Mouse (Mus musculus): Measurements from ENCODE around the gene Slc35a3. TPM values are rescaled to one million over a fixed set of nuclear protein-coding genes. Genes with fewer than 3 reads are reported as not detected.
A peak's percentile ranks its signal among the peaks of the same experiment; 100 is the strongest.

The Slc35a3 gene
- polyA plus RNA-seq, 1 experiment from 2014 or later: 10.0 TPM

DNA sequence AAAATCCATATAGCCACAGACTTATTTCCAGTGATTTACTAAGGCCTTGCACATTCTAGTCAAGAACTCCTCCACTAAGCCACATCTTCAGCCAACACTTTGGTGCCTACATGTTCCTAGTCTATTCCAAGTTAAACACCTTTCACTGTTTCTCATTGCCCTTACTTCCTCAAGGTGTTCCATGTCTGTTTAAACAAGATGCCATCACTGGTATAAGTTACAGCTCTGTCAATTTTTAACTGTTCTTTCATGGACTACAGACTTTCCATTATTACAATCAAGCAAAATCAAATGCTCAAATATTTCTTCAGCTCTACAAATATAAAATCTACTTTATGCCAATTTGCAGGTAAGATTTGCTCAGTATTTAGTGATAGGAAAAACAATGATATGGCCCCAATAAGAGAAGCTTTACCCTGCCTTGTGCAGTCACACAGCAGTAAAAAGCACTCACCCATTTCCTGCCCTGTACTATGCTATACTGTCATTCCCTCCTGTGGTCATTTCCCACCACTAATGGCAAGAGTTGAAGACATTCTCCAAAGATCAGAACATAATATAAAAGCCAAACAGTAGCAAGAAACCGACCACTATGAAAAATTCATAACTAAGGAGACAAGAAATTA, 9.9 kb downstream of the Slc35a3 start:
- Histone ChIP-seq H3K9ac (replicated peaks; ENCODE audit: low read depth) (no peak overlapping the region), H3K4me2 (replicated peaks; ENCODE audit: low read depth, low read length) (no peak overlapping the region), H3K4me1 (ENCODE audit: insufficient read depth, low read depth, low read length) (no peaks in the 10 kb centered on the region), H3K27ac (ENCODE audit: low read length) (no peak overlapping the region), H3K27me3 (replicated peaks; ENCODE audit: insufficient read depth, low read length) (no peaks in the 10 kb centered on the region), H3K9me3 (ENCODE audit: low read length) (no peaks in the 10 kb centered on the region), H3K36me3 (ENCODE audit: insufficient read depth, low read length) (no peaks in the 10 kb centered on the region; the same call in none of the 2 replicates), H3K4me3 (ENCODE audit: low read depth, low read length) (no peak overlapping the region)
- TF ChIP-seq EP300 (IDR thresholded peaks at IDR 0.05) (no peak), CTCF (IDR thresholded peaks at IDR 0.05) (no peak)
- no peak for DNase-seq (ENCODE audit: low spot score)
- 81% methylated on average over 1 of the region's 1 CpGs for WGBS
- ATAC-seq: no peak

GRCm38 (mm10) chr3:116701601-116702000, 11.0 kb downstream of the Slc35a3 start:
- Histone ChIP-seq H3K27me3 (replicated peaks; ENCODE audit: insufficient read depth, low read length) (no peaks in the 10 kb centered on the region), H3K9me3 (ENCODE audit: low read length) (no peaks in the 10 kb centered on the region), H3K4me3 (ENCODE audit: low read depth, low read length) (no peak overlapping the region), H3K9ac (replicated peaks; ENCODE audit: low read depth) (no peak overlapping the region), H3K27ac (ENCODE audit: low read length) (no peak overlapping the region), H3K4me2 (replicated peaks; ENCODE audit: low read depth, low read length) (no peak overlapping the region), H3K4me1 (ENCODE audit: insufficient read depth, low read depth, low read length) (no peaks in the 10 kb centered on the region), H3K36me3 (ENCODE audit: insufficient read depth, low read length) (no peaks in the 10 kb centered on the region; the same call in none of the 2 replicates)
- no peak for DNase-seq (ENCODE audit: low spot score)
- TF ChIP-seq CTCF (IDR thresholded peaks at IDR 0.05) (no peak), EP300 (IDR thresholded peaks at IDR 0.05) (no peak)
- WGBS: 87% methylated on average over 4 of the region's 4 CpGs
- ATAC-seq: no peak

DNA sequence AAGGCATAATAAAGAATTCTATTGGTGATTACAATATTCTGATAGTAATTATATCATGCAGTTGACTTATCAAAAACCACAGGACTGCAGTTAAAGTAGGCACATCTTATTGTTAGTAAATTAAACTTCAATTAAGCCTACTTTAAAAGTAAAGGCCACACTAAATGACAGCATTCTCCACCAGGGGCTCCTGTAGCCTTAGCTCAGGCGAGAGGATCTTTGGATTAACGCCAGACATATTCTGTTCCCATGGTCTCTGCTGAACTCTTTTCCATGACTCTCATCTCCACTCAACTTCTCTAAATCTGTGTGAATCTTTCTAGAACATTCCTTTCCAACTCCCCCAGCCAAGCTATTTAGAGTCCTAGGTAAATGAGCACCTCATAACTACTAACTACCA, 13.8 kb downstream of the Slc35a3 start:
- H3K9ac ChIP-seq (replicated peaks; ENCODE audit: low read depth): no peak overlapping the region
- DNase-seq (ENCODE audit: low spot score) (peak; percentile 21), ATAC-seq (no peak)
- H3K27ac ChIP-seq (ENCODE audit: low read length): no peak overlapping the region
- no peak overlapping the region for H3K4me3 ChIP-seq (ENCODE audit: low read depth, low read length)
- WGBS: 54% methylated on average over 2 of the region's 2 CpGs
- no peaks in the 10 kb centered on the region; the same call in 1 of the 2 replicates for H3K36me3 ChIP-seq (ENCODE audit: insufficient read depth, low read length)
- no peaks in the 10 kb centered on the region for H3K4me1 ChIP-seq (ENCODE audit: insufficient read depth, low read depth, low read length)
- TF ChIP-seq CTCF (IDR thresholded peaks at IDR 0.05) (peak; percentile 43), EP300 (IDR thresholded peaks at IDR 0.05) (no peak)
- H3K9me3 ChIP-seq (ENCODE audit: low read length): no peaks in the 10 kb centered on the region
- no peak overlapping the region for H3K4me2 ChIP-seq (replicated peaks; ENCODE audit: low read depth, low read length)
- no peaks in the 10 kb centered on the region for H3K27me3 ChIP-seq (replicated peaks; ENCODE audit: insufficient read depth, low read length)

- no peak overlapping the region for H3K4me2 ChIP-seq (replicated peaks; ENCODE audit: low read depth, low read length)
- H3K9me3 ChIP-seq (ENCODE audit: low read length): no peaks in the 10 kb centered on the region
- ATAC-seq: no peak
- H3K4me3 ChIP-seq (ENCODE audit: low read depth, low read length): no peak overlapping the region
- no peak for DNase-seq (ENCODE audit: low spot score)
- H3K27me3 ChIP-seq (replicated peaks; ENCODE audit: insufficient read depth, low read length): no peaks in the 10 kb centered on the region
- WGBS: 90% methylated on average over 2 of the region's 2 CpGs
- no peaks in the 10 kb centered on the region; the same call in 1 of the 2 replicates for H3K36me3 ChIP-seq (ENCODE audit: insufficient read depth, low read length)
- TF ChIP-seq CTCF (IDR thresholded peaks at IDR 0.05) (no peak), EP300 (IDR thresholded peaks at IDR 0.05) (no peak)
- no peak overlapping the region for H3K9ac ChIP-seq (replicated peaks; ENCODE audit: low read depth)
- H3K27ac ChIP-seq (ENCODE audit: low read length): no peak overlapping the region
- H3K4me1 ChIP-seq (ENCODE audit: insufficient read depth, low read depth, low read length): no peaks in the 10 kb centered on the region
Measured at GRCm38 (mm10) chr3:116695666-116695985, 17.0 kb downstream of the Slc35a3 start.

GRCm38 (mm10) chr3:116694955-116695665, 17.5 kb downstream of the Slc35a3 start:
- DNase-seq (ENCODE audit: low spot score): no peak
- WGBS: 85% methylated on average over 8 of the region's 8 CpGs
- Histone ChIP-seq H3K9me3 (ENCODE audit: low read length) (no peaks in the 10 kb centered on the region), H3K27me3 (replicated peaks; ENCODE audit: insufficient read depth, low read length) (no peaks in the 10 kb centered on the region), H3K4me1 (ENCODE audit: insufficient read depth, low read depth, low read length) (no peaks in the 10 kb centered on the region), H3K27ac (ENCODE audit: low read length) (no peak overlapping the region), H3K9ac (replicated peaks; ENCODE audit: low read depth) (no peak overlapping the region), H3K36me3 (ENCODE audit: insufficient read depth, low read length) (no peaks in the 10 kb centered on the region; the same call in 1 of the 2 replicates), H3K4me3 (ENCODE audit: low read depth, low read length) (no peak overlapping the region), H3K4me2 (replicated peaks; ENCODE audit: low read depth, low read length) (no peak overlapping the region)
- ATAC-seq: no peak
- TF ChIP-seq CTCF (IDR thresholded peaks at IDR 0.05): no peak
- no peak for TF ChIP-seq EP300 (IDR thresholded peaks at IDR 0.05)

DNA sequence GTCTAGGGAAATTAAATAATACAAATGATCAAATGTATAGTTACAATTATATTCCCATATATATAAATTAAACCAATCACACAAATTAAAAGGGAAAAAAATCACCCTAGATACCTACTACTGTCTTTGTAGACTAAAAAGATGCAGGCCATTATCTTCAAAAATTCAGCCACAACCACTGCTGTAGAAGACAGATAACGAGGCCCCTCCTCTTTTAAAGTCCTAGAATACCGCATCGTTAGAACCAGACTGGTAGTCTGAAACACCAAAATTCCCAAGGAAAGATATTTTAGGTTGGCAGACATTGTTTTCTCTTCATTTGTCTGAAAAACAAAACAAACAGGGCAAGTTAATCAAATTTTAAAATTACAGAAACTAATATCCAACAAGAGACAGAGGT, 18.3 kb downstream of the Slc35a3 start:
- TF ChIP-seq EP300 (IDR thresholded peaks at IDR 0.05) (no peak), CTCF (IDR thresholded peaks at IDR 0.05) (no peak)
- WGBS: 87% methylated on average over 3 of the region's 3 CpGs
- Histone ChIP-seq H3K27me3 (replicated peaks; ENCODE audit: insufficient read depth, low read length) (no peaks in the 10 kb centered on the region), H3K4me2 (replicated peaks; ENCODE audit: low read depth, low read length) (no peak overlapping the region), H3K4me3 (ENCODE audit: low read depth, low read length) (no peak overlapping the region), H3K9me3 (ENCODE audit: low read length) (no peaks in the 10 kb centered on the region), H3K4me1 (ENCODE audit: insufficient read depth, low read depth, low read length) (no peaks in the 10 kb centered on the region), H3K9ac (replicated peaks; ENCODE audit: low read depth) (no peak overlapping the region), H3K36me3 (ENCODE audit: insufficient read depth, low read length) (no peaks in the 10 kb centered on the region; the same call in 1 of the 2 replicates), H3K27ac (ENCODE audit: low read length) (no peak overlapping the region)
- ATAC-seq (no peak), DNase-seq (ENCODE audit: low spot score) (no peak)

Data from lung, postnatal 0 days (tissue).